Mouse (Mus musculus): ENCODE results near the gene Rec114.

Gene Rec114

DNA sequence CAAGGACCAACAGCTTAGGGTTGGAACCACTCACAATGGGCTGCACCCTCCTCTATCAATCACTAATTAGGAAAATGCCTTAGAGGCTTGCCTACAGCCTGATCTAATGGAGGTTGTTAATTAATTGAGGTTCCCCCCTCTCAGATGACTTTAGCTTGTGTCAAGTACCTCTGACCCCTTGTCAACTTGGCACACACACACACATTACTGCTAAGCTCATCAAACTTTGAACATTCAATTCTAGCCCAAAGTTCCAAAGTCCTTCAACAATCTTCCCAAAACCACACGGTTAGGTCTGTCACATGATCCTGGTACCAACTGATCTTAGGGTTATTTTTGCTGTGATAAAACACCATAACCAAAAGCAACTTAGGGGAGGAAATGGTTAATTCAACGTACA, 26.9 kb downstream of the Rec114 start:
- no peak for DNase-seq (ENCODE audit: low spot score)

DNA sequence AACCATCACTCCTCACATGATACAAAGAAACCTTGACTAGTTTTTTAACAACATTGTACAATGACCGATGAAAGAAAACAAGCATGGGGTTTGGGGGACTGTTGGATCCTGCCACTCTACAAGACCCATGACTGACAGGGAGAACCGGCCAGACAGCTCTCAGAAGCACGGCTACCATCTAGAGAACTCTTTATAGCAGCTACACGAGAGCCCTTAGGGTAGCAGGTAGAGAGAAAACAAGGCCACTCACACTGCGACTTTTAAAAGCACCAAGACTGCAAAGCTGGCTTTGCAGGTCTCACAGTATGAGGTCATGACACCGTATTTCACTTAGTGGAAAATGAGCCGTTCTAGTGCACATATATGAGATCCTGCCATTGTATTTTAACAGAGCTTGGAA, 33.1 kb downstream of the Rec114 start:
- DNase-seq (ENCODE audit: low spot score): no peak

DNA sequence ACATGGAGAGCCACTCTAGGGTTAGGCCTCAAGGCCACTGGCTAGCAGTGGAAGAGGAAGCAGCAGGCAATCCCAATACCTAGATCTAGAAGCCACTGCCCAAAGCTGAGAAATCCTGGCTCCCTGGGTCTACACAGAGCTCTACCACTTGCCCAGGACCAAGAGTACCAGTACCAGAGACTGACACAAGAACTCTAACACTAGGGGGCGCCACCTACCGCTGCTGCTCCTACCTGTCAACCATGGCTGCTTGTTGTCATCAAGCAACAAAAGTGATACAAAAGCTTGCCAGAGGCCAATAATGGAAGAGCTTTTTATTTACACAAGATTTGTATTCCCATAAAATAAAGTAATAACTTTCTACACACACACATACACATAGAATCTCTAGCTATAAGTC, 33.8 kb downstream of the Rec114 start:
- DNase-seq (ENCODE audit: low spot score): peak; percentile 53

DNA sequence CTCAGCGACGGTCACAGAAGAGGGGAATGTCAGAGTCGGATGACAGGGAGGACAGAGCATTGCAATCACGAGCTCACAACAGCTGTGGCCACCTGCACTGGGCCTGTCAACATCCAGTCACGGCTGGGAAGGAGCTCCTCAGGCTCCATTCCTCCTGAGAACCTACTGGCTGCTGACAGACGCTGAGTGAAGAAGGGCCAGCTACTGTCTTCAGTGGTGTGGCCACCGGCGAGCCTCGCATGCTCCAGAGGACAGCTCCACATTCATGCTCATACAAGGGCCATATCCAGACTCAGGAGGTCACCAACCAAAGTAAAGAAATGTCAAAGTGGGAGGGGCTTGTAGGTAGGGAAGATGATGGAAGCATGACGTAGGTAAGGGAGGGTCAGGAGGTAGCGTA, 36.0 kb downstream of the Rec114 start:
- DNase-seq (ENCODE audit: low spot score): no peak

- no peak for DNase-seq (ENCODE audit: low spot score)
Measured at GRCm38 (mm10) chr9:58706024-58706423, 37.7 kb downstream of the Rec114 start.

- DNase-seq (ENCODE audit: low spot score): no peak
Measured at GRCm38 (mm10) chr9:58703766-58704165, 40.0 kb downstream of the Rec114 start.

DNA sequence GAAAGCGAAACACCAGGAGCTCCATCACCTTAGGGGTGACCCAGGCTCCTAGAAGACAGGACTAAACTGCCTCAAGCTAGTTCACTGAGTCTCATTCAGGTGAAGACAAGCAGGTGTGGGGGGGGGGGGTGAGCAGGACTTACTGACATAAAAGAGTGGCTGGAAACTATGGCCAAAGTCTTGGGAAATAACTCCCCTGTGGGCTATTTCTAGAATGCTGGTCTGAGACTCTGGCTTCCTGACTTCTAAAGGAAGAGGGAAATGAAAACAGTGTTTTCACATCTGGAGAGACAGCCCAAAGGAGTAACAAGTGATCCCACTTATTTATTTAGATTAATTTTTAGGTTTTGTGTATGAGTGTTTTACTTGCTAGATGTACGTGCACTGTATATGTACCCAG, 42.0 kb downstream of the Rec114 start:
- DNase-seq (ENCODE audit: low spot score): no peak

DNA sequence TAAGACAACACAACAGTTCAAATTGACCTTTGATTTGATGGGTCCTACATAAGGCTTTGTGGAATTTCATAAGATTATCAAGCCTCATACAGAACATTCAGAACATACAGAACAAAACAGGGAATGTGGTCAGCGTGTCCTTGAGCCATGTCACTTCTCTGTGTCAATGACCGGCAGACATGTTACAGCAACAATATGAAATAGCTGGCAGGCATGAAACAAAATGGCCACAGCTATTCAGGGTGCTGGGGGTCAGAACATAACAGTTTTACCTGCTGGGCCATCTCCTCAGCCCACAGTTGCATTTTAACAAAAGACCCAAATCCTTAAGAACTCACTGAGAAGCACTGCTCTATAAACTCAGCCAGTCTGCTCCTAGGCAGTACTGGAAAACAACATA, 45.3 kb downstream of the Rec114 start:
- DNase-seq (ENCODE audit: low spot score): no peak

GRCm38 (mm10) chr9:58691471-58691870, 52.3 kb downstream of the Rec114 start:
- DNase-seq (ENCODE audit: low spot score): no peak

DNA sequence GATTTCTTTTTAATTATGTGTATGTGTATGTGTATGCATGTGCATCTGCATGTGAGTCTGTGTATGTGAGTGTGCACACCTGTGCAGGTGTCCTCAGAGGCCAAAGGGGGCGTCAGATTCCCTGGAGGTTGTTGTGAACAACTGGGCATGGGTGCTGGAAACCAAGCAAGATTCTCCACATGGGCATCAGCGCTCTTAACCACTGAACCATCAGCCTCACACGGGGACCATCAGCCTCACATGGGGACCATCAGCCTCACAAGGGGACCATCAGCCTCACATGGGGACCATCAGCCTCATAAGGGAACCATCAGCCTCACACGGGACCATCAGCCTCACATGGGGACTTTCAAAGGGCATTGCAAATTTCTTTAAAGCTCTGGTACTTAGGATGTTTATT, 53.1 kb downstream of the Rec114 start:
- DNase-seq (ENCODE audit: low spot score): no peak

DNA sequence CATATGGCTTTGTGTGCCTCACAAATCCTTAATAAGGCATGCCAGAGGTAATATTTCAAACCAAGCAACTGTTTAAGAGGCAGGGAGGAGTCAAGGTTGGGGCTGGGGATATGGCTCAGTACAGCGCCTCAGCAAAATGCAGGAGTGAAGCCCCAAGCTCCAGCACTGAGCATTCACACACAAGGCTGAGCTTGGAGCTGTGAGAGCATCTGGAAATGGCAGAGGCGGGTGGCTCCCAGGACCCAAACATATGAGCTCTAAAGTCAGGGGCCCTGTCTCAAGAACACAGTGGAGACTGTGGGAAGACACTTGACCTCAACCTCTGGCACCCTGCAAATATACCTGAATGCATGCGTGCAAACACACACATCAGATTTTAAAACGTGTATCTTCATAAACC, 55.7 kb downstream of the Rec114 start:
- no peak for DNase-seq (ENCODE audit: low spot score)

DNA sequence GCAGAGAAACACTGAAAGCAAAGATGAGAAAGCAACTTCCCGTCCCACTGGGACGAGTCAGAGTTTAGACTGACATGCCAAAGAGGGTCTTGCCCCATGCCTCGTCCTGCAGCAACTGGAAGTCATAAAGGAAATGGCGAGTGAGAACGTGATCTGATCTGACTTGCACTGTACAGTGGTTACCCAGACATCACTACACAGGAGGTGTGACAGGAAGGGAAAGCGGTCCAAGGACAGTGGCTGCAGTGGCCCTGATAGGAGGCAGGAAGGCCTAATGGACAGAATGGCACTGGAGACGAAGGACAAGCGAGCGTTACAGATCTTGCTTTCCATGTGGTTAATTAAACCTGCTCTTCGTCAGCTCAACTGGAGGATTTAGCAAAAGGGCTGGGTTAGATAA, 58.5 kb downstream of the Rec114 start:
- no peak for DNase-seq (ENCODE audit: low spot score)

DNA sequence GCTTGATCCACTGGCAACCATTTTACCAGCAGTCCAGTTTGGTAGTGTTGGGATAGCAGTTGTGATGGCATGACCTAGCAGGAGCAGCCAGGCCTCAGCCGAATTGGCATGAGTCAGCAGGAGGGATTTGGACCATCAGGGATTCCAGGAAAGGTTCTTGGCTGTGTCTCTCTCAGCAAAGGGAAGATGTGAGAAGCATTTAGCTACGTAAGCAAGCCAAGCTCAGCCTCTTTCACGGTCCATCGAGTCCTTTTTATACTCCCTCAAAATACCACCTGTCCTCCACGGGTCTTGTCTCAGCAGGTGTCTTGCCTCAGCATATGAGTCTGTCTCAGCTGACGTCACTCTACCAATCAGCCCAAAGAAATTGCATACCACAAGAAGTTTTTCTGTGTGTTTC, 60.4 kb downstream of the Rec114 start:
- DNase-seq (ENCODE audit: low spot score): no peak

DNA sequence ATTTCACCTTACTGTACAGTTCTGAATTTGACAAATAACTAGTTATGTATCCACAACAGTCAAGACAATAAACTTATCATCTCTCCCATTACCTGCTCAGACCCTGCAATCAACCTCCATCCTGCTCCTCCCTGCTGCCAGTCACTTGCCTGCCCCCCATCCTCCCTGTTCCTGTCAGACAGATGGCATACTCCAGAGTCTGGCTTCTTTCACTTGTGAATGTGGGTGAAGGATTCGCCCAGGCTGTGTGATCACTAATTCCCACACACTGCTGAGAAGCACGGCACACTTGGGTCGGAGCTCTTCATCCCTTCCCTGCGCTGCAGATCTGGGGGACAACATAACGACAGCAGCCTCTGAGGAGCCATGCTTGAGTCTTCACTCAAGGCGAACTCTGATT, 61.7 kb downstream of the Rec114 start:
- DNase-seq (ENCODE audit: low spot score): no peak

DNA sequence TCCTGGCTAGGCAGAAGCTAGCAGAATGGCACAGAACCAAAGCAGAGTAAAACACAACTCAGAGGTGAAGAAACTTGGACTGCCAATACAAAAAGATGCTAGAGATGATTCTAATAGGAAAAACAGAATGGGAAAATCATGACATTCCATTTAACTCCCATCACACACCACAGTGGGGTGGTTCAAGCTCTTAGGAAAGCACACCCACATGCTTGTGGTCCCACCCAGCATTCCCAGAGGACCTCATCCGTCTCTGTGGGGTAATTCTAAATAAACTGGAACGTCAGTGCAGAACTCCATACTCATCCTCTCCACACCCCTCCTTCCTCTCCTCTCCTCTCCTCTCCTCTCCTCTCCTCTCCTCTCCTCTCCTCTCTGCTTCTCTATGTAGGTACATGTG, 62.4 kb downstream of the Rec114 start:
- DNase-seq (ENCODE audit: low spot score): no peak

DNA sequence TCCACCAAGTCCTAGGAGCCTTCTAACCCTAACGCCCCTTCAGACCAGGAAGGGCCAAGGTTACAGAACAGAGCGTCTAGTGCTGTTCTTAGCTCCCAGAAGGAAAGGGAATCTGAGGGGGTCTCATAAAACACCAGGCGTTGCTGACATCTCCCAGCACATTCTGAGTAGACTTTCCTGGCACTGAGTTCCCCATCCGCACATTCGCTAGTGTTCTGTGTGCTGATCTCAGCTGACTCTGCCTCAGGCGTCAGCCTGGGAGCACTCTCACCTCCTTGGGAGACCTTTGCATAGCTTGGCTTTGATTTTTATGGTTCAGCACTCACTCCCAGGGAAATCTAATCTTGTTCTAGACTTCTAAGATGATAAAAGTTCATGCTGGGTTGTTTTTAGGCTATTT, 68.4 kb downstream of the Rec114 start:
- DNase-seq (ENCODE audit: low spot score): no peak

DNA sequence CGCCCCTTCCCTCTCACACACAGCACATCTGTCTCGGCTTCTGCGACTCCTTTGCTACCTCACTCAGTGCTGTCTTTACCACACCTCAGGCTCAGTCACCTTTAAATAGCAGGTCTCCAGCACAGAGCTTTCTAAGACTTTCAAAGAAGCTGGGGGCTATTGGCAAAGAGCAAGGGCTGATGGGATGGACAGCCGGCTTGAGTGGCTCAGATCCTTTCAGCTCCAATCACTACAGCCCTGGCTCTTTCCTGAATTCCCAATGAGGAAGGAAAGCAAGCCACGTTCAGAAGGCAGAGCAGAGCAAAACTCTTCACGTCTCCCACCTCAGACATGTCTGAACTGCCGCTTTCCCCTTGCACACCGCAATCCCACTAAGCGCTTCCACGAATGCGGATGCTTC, 69.0 kb downstream of the Rec114 start:
- DNase-seq (ENCODE audit: low spot score): no peak

DNA sequence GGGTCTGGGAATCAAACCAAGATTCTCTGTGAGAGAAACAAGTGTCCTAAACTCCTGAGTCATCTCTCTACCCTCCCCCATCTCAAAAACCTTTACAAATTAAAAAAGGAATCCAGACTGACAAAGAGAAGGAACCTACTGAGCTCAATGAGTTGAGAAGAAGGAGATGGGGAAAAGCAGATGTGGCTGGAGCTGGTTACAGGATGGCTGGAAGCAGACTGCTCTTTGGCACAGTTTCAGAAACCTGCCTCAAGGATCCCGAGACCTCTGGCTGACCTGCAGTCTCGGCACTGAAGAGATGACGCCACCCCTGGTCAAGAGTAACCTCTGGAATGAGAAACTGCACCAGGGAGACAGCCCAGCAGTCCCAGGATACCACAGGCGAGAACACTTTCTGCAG, 71.3 kb downstream of the Rec114 start:
- DNase-seq (ENCODE audit: low spot score): peak; percentile 45

DNA sequence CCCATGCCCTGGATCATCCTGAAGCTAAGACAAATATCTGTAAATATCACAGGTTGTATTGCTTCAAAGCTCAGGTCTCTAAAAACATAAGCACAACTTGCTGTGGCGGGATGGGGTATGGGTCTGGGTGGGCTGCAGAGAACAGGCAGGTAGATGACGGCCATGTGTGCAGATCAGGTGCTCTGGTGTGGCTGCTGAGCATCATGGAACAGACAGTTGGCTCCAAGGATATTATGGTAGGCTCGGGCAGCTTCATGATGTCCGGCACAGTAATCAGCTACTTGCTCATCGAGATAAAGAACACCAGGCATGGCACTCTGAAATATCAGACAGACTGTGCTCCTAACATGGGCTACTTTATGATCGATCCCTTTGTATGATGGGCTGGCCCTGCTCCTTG, 73.9 kb downstream of the Rec114 start:
- DNase-seq (ENCODE audit: low spot score): no peak

- no peak for DNase-seq (ENCODE audit: low spot score)
Measured at GRCm38 (mm10) chr9:58669071-58669470, 74.7 kb downstream of the Rec114 start.

DNA sequence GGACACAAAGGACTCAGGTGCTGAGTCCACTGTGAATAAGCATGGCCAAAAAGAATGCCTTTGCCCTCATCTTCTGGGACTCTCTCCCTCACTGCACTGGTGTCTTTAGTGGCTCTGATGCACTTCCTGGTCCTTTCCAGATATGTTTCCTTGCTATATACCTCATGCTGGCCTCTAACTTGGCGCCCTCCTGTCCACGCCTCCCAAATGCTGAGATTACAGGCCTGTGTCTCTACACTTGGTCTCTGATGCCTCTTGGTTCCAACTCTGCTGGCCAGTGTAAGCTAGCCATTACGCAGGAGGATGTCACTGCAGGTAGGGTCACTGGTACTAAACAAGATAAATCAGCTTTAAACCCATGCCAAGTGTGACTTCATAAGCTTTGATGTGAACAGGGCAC, 75.6 kb downstream of the Rec114 start:
- no peak for DNase-seq (ENCODE audit: low spot score)

DNA sequence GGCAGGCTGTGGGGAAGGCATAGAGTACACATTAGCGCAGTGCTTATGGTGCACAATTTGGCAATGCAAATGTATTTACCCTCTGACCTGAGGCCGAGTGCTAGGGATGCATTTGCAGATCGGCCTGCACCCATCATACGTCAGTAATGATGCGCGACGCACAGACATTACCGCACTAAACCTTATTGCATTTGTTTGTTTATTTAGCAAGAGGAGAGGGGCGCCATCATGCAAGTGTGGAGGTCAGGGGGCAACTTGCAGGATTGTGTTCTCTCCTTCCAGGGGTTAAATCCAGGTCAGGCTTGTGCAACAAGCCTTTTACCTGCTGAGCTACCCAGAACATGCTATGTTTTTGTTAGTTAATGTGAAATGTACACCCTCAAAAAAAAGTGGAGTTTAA, 76.5 kb downstream of the Rec114 start:
- no peak for DNase-seq (ENCODE audit: low spot score)

GRCm38 (mm10) chr9:58666191-58666590, 77.6 kb downstream of the Rec114 start:
- DNase-seq (ENCODE audit: low spot score): no peak

DNA sequence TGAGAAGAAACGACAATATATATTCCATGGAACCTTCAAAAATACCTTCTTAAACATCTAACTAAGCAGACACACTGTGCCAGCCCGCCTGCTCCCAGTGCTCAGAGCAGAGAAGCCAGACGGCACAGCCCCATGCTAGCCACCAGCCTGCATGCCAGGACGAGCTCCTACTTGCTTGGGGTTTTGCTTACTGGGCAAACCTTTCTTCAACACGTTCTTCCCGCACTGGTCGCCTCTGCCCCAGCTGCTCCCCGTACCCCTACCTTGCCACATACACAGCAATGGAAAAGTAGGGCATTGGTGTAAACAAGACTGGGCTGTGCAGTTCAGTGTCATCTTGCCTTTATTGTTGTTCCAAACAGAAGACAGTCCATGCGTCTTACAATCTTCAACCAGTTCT, 78.3 kb downstream of the Rec114 start:
- peak; percentile 73 for DNase-seq (ENCODE audit: low spot score)

GRCm38 (mm10) chr9:58662791-58663190, 81.0 kb downstream of the Rec114 start:
- no peak for DNase-seq (ENCODE audit: low spot score)

All from urinary bladder, postnatal 14 days (tissue).